Mouse (Mus musculus) left cerebral cortex, adult 2 months (tissue): ENCODE data around the gene Fcf1. TPM values are rescaled to one million over a fixed set of nuclear protein-coding genes. Genes with fewer than 3 reads are reported as not detected.

ENCODE experiments used
- DNase-seq, 2 experiments: peaks; one replicate each; pipeline ENCODE4 v3.0.0; 2021 to 2022; ENCODE audit warnings: low spot score in 2 of 2, mixed read lengths in 1 of 2; ENCODE audit errors: extremely low spot score in 1 of 2
- H3K27ac ChIP-seq: fragments of 200-600 bp; 2 replicates; pipeline ENCODE4 v1.8.1; 2022
- H3K4me3 ChIP-seq: fragments of 200-600 bp; 2 replicates; pipeline ENCODE4 v1.8.1; 2022
- CTCF ChIP-seq: fragments of 200-600 bp; IDR thresholded peaks from 2 replicates; pipeline ENCODE4 v1.8.1; 2022; ENCODE audit warnings: antibody characterized with exemption, mild to moderate bottlenecking, moderate library complexity
- intact Hi-C: fragments of 180-260 bp; cut with DNase I; formaldehyde crosslinking; loops from one replicate; pipeline ENCODE4 v1.15.1; 2025
- total RNA-seq, 2 experiments: library from RNA; stranded (reverse); gene quantifications; 2 replicates each; pipeline ENCODE4 v1.2.3; 2021

Fcf1 gene
- total RNA-seq, 2 experiments from 2014 or later = 28.9 to 31.5 TPM

DNA sequence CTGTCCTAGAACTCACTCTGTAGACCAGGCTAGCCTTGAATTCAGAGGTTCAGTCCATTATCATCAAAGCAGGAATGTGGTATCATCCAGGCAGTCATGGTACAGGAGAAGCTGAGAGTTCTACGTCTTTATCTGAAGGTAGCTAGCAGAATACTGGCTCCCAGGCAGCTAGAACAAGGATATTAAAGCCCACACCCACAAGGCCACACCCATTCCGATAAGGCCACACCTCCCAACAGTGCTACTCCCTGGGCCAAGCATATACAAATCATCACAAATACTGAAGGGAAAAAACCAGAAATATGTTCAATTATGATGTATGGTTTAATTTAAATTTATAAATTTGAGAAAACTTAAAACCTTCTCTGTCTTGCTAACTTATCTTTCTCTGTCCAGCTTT is 41.5 kb downstream of the Fcf1 start:
- TF ChIP-seq CTCF = no peak
- H3K27ac ChIP-seq = no peak overlapping the region
- H3K4me3 ChIP-seq = no peak overlapping the region
- no peak for DNase-seq
- intact Hi-C loops = no loop called here

DNA sequence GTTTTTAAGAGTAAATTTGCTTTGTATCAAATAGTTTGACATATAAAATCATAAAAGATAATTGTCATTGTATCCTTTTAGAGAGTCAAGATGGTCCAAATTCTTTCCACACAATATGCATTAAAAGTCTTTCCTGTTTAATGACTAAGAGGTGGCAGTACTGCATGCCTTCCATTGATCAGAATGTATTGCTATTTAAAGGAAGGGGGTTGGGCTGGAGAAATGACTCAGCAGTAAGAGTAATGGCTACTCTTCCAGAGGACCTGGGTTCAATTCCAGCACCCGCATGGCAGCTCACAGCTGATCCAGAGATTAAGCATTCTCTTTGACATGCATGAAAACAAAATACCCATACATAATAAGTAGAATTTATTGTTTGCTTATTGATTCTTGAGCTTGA is 51.4 kb downstream of the Fcf1 start:
- no peak for TF ChIP-seq CTCF
- DNase-seq = no peak
- Histone ChIP-seq H3K4me3 (no peak overlapping the region), H3K27ac (no peak overlapping the region)
- intact Hi-C loops = no loop called here

DNA sequence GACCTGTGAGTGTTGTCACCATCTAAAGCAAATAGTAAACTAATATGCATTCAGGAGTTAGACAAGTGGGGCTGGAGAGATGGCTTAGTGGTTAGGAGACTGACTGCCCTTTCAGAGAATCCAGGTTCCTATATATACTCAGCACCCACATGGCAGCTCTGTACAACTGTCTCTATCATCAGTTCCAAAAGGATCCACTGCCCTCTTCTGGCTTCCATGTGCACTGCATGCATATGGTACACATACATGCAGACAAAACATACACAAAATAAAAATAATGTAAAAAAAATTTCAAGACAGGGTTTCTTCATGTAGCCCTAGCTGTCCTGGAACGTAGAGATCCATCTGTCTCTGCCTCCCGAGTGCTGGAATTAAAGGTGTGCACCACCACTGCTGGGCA is 62.0 kb downstream of the Fcf1 start:
- H3K27ac ChIP-seq = no peak overlapping the region
- DNase-seq = no peak
- peak; percentile 47 for TF ChIP-seq CTCF
- H3K4me3 ChIP-seq = no peak overlapping the region
- intact Hi-C loops = no loop called here

Other genes with a start within 250 kb of the Fcf1 start
- 10 to 100 TPM; 25.6 to 26.4 TPM for gene Npc2, start 197.7 kb upstream of the Fcf1 start, total RNA-seq
- gene Isca2, start 197.6 kb upstream of the Fcf1 start, total RNA-seq = 10 to 100 TPM; 55.9 to 57.7 TPM
- gene Ltbp2, start 94.4 kb upstream of the Fcf1 start, total RNA-seq = under 1 TPM; 0.45 to 0.94 TPM
- gene Arel1, start within 50 bp of the Fcf1 start, total RNA-seq = 10 to 100 TPM; 95.6 to 97.8 TPM
- gene Ylpm1, start 25.4 kb downstream of the Fcf1 start, total RNA-seq = 100 to 1,000 TPM; 124 to 126 TPM
- 1 to 10 TPM; 1.9 to 2.1 TPM for gene Prox2, start 139.9 kb downstream of the Fcf1 start, total RNA-seq
- 100 to 1,000 TPM; 146 to 156 TPM for gene Dlst, start 139.9 kb downstream of the Fcf1 start, total RNA-seq
- gene Rps6kl1, start 180.4 kb downstream of the Fcf1 start, total RNA-seq = 10 to 100 TPM; 33.9 to 38.6 TPM
- 1 to 10 TPM; 2.6 TPM for gene Pgf, start 206.9 kb downstream of the Fcf1 start, total RNA-seq
- gene Eif2b2, start 248.6 kb downstream of the Fcf1 start, total RNA-seq = 10 to 100 TPM; 58.5 to 74.0 TPM